Mouse (Mus musculus): Measurements from ENCODE around the gene Vsx1. TPM values are rescaled to one million over a fixed set of nuclear protein-coding genes. Genes with fewer than 3 reads are reported as not detected.

Vsx1 gene
- total RNA-seq, 2 experiments from 2014 or later, result 0.07 TPM; not detected in 1

DNA sequence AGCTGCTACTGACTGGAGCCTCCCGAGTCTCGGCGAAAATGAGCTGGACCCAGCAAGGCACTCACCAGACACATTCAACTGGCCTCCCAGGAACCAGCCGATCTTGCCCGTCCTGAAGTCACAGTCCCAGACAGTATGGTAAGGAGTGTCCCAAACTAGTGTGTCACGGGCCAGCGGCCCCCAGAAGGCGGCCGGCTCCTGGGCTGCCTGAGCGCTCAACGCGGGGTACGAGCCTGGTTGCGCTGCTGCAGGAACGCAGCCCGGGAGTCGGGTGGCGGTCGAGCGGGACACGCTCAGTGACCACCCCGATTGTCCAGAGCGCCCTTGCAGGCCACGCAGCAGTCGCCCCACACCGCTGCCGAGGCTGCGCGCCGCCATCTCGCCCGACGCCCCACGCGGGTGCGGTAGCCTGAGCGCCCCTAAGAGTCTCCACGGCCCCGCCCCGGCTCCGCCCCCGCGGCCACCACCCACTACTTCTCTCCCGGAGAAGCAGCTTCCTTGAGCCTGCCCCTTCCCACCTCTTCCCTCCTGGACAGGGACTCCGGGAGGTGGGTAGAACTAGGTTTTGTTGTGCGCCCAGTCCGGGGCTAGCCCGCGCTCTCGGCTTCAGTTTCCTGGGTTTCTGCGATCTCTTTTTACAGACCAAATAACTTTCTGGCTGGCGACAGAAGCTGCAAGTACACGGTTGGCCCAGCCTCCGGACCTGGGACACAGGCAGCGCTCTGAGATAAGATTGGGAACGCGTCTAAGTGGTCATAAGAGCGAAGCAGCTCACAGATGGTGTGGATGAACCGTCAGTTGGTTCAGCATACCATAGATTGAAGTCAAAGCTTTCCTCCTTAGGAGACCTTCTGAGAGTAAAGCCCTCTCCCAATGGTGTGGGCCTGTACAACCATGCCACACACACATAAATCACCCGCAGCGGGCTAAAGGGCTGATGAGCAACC, 21.1 kb downstream of the Vsx1 start, which contains the start of gene Acss1:
Gene Acss1, minus strand, starts transcription at position 681 of the 947 bp plus-strand sequence.
- peak in 1 of 2 experiments; percentile 55 for DNase-seq (ENCODE audit: extremely low spot score in 1 of 2, low spot score in 1 of 2)

- DNase-seq (ENCODE audit: extremely low spot score in 1 of 2, low spot score in 1 of 2), result no peak
Observed at GRCm38 (mm10) chr2:150667065-150667819, 21.9 kb downstream of the Vsx1 start.

DNA sequence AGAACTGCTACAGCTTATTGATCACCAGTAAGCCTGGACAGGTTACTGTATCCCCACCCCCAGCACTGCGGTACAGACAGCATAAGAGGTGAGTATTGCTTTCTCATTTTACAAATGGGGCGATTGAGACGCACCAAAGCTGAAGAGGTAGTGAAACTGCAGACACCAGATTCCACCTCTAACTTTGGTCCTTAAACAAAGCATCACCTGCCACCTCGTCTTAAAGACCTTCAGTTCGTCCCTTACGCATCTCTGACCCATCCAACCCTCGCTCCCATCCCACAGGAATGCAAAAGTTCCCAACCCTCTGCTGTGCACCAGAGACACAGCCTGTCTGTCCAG, 22.5 kb downstream of the Vsx1 start:
- DNase-seq (ENCODE audit: extremely low spot score in 1 of 2, low spot score in 1 of 2), result no peak

GRCm38 (mm10) chr2:150665534-150666451, 23.4 kb downstream of the Vsx1 start:
- no peak for DNase-seq (ENCODE audit: extremely low spot score in 1 of 2, low spot score in 1 of 2)

DNA sequence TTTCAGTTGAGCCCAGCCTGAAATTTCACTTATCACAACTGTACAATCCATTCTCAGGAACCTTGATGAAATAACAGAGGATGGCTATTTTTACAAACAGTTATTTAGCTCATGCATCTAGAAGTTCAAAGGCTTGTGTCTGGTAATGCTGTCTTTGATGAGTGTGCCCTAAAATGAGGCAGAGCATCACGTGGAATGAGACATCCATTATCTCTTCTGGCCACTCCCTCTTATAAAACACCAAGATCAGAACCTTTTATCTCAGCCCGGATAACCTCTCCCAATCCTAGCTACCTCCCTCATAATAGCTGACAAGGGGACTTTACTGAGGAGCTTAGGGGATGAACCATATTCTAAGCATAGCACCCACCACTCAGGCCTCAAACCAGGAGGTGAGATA, 24.2 kb downstream of the Vsx1 start:
- no peak for DNase-seq (ENCODE audit: extremely low spot score in 1 of 2, low spot score in 1 of 2)

DNA sequence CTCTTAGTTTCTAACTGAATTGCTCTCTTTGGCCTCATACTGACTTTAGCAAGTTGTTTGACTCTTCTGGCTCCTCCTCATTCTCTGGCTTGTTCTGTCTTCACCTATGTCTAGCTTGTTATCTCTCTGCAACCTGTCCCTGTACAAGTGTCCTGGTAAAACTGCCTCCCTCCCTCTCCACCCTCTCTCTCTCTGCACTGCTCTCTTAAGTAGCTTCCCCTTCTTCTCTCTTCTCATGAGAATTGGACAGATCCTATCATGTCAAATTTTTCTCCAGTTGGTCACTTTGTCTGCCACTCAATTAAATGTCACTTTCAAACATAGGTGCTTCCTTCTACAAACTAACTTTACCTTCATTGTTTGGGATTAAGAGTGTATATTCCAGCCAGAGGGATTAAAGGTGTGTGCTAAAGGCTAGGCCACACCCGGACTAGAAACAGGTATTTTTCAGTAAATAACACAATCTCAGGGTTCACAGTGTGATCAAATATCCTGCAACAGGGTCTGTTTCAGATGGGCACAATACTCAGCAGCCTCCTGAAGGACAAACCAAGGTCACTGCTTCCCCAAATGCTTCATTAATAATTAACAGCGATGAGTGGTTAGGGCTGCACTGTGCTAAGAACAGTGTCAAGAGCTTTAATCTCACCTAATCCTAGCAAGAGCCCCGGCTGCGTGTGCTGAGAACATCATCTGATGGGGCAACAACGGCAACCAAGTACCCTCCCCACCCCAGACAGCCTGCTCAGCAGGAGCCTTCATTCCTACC, 24.8 kb downstream of the Vsx1 start:
- DNase-seq (ENCODE audit: extremely low spot score in 1 of 2, low spot score in 1 of 2), result no peak

GRCm38 (mm10) chr2:150663255-150663654, 25.9 kb downstream of the Vsx1 start:
- DNase-seq (ENCODE audit: extremely low spot score in 1 of 2, low spot score in 1 of 2), result no peak

DNA sequence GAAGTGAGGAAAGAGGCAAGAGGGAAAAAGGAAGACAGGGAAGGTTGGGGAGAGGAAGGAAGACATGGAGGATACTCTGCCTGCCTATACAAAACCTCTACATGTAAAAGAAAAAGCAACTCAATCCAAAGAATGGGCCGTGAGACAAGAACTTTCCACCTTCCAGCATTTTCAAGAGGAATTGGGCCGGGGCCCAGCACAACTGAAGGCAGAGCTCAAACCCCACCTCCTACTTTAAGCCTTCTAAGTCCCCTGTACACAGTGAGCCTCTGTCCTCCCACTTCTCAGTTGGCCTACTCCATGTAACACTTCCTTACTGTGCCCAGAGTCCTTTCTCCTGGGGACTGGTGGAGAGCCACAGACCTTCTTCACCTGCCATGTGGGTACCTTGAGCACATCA, 27.2 kb downstream of the Vsx1 start:
- DNase-seq (ENCODE audit: extremely low spot score in 1 of 2, low spot score in 1 of 2), result no peak

GRCm38 (mm10) chr2:150660668-150661451, 28.3 kb downstream of the Vsx1 start:
- DNase-seq (ENCODE audit: extremely low spot score in 1 of 2, low spot score in 1 of 2), result no peak

- DNase-seq (ENCODE audit: extremely low spot score in 1 of 2, low spot score in 1 of 2), result no peak
Observed at GRCm38 (mm10) chr2:150660049-150660448, 29.1 kb downstream of the Vsx1 start.

GRCm38 (mm10) chr2:150656975-150657768, 32.0 kb downstream of the Vsx1 start:
- no peak for DNase-seq (ENCODE audit: extremely low spot score in 1 of 2, low spot score in 1 of 2)

GRCm38 (mm10) chr2:150656112-150656511, 33.0 kb downstream of the Vsx1 start:
- DNase-seq (ENCODE audit: extremely low spot score in 1 of 2, low spot score in 1 of 2), result no peak

GRCm38 (mm10) chr2:150655290-150655689, 33.9 kb downstream of the Vsx1 start:
- no peak for DNase-seq (ENCODE audit: extremely low spot score in 1 of 2, low spot score in 1 of 2)

GRCm38 (mm10) chr2:150654814-150655213, 34.3 kb downstream of the Vsx1 start:
- DNase-seq (ENCODE audit: extremely low spot score in 1 of 2, low spot score in 1 of 2), result no peak

- no peak for DNase-seq (ENCODE audit: extremely low spot score in 1 of 2, low spot score in 1 of 2)
Observed at GRCm38 (mm10) chr2:150651366-150651765, 37.8 kb downstream of the Vsx1 start.

GRCm38 (mm10) chr2:150650511-150651074, 38.6 kb downstream of the Vsx1 start:
- no peak for DNase-seq (ENCODE audit: extremely low spot score in 1 of 2, low spot score in 1 of 2)

DNA sequence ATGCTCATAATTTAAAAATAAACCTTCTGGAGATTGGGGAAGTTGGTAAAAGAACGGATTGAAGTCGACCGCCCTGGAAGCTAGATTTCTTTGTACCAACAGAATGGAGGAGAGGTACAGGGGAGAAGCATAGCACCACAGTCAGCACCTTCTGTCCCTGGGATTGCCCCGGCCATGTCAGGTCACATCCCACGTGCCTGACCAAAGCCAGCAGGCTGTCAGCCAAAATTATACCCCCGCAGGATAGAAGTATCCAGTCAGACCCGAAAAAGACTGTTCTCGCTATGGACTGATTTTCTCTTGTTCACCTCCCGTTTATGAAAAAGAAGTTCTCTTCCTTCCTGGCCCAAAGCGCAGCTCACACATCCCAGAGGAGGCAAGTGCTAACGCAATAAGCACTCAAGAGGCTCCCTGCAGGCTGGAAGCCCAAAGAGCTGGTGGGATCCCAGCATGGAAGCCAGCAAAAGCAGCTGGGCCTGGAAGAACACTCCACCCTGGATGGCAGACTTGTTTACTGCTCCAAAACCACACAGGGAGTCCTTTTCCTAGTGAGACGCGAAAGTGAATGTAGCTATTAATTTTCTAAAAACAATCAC, 40.8 kb downstream of the Vsx1 start:
- no peak for DNase-seq (ENCODE audit: extremely low spot score in 1 of 2, low spot score in 1 of 2)

All from layer of hippocampus, postnatal 25 days (tissue).